8 mouse cellular contexts compared by ENCODE assay signal in genomic region chr12:99757754-99758526, GRCm38 (mm10).
DNase-seq lines count a peak whose midpoint lies in the region; ATAC-seq and TF ChIP-seq lines count a peak whose summit lies in the region.

No protein-coding gene starts in this region.

- H3K4me1 ChIP-seq in forebrain, embryonic 16.5 days (replicated peaks; ENCODE audit: control insufficient read depth, insufficient read depth, low read length) = peaks cover 23% of the 10 kb centered on the region
- H3K4me1 ChIP-seq in lung, embryonic 14.5 days (ENCODE audit: insufficient read depth) = 0 out of 2 replicates have a peak, but pooled peaks cover 3% of the 10 kb centered on the region

- H3K27me3 ChIP-seq in forebrain, embryonic 16.5 days (replicated peaks; ENCODE audit: control insufficient read depth, insufficient read depth, low read length) = no peaks in the 10 kb centered on the region
- no peaks in the 10 kb centered on the region; the same call in 1 of the 2 replicates for H3K27me3 ChIP-seq in lung, embryonic 14.5 days (ENCODE audit: insufficient read depth, low read length)

- peak; percentile 17 to 37 for DNase-seq in left cerebral cortex, postnatal 14 days (ENCODE audit: low spot score in 2 of 2)
- no peak for DNase-seq in left cerebral cortex, adult 18-20 months (ENCODE audit: low spot score in 2 of 2)
- DNase-seq in lung, embryonic 14.5 days = peak; percentile 56
- DNase-seq in skeletal muscle tissue, adult 2 months (ENCODE audit: low read depth, low spot score) = peak; percentile 26
- no peak for DNase-seq in thymus, postnatal 4 days
- no peak for DNase-seq in right cerebral cortex, postnatal 25 days
- no peak for DNase-seq in right cerebral cortex, postnatal 36 days (ENCODE audit: low spot score in 2 of 2)

- H3K4me2 ChIP-seq in forebrain, embryonic 16.5 days (ENCODE audit: low read length) = peak overlapping the region; percentile 49
- peak overlapping the region; percentile 31 for H3K4me2 ChIP-seq in lung, embryonic 14.5 days

- no peak for TF ChIP-seq CTCF in lung, embryonic 14.5 days (IDR thresholded peaks at IDR 0.05; ENCODE audit: low read depth)

- peak; percentile 84 for ATAC-seq in forebrain, embryonic 16.5 days
- peak; percentile 81 for ATAC-seq in lung, embryonic 14.5 days (ENCODE audit: insufficient read depth)

- H3K9ac ChIP-seq in forebrain, embryonic 16.5 days (replicated peaks; ENCODE audit: low read depth, low read length) = peak overlapping the region; percentile 25; the same call in 1 of the 2 replicates
- H3K9ac ChIP-seq in lung, embryonic 14.5 days = no peak overlapping the region

- intact Hi-C loops in left cerebral cortex, postnatal 14 days (cut with DNase I) = no loop called here

- 35% methylated on average over 15 of the region's 15 CpGs for WGBS in forebrain, embryonic 16.5 days
- 49% methylated on average over 15 of the region's 15 CpGs for WGBS in lung, embryonic 14.5 days

- peak overlapping the region; percentile 47; the same call in 1 of the 2 replicates for H3K27ac ChIP-seq in forebrain, embryonic 16.5 days (ENCODE audit: low read length)
- peak overlapping the region; percentile 55; the same call in 1 of the 2 replicates for H3K27ac ChIP-seq in lung, embryonic 14.5 days (ENCODE audit: low read depth)

- no peaks in the 10 kb centered on the region for H3K9me3 ChIP-seq in forebrain, embryonic 16.5 days (ENCODE audit: control insufficient read depth, low read length)
- H3K9me3 ChIP-seq in lung, embryonic 14.5 days (ENCODE audit: low read depth, low read length) = no peaks in the 10 kb centered on the region

- no peaks in the 10 kb centered on the region for H3K36me3 ChIP-seq in forebrain, embryonic 16.5 days (ENCODE audit: control insufficient read depth, insufficient read depth)
- no peaks in the 10 kb centered on the region for H3K36me3 ChIP-seq in lung, embryonic 14.5 days (ENCODE audit: insufficient read depth)

- peak overlapping the region; percentile 13 for H3K4me3 ChIP-seq in forebrain, embryonic 16.5 days (replicated peaks; ENCODE audit: low read length)
- H3K4me3 ChIP-seq in lung, embryonic 14.5 days (ENCODE audit: low read depth, low read length) = no peak overlapping the region

Comparison
In these comparisons a context has a peak if more than half of its experiments do, and no peak if none do; other contexts are left out.
1. DNase-seq: peak in left cerebral cortex, postnatal 14 days (2 of 2), lung, embryonic 14.5 days (single experiment) and skeletal muscle tissue, adult 2 months (single experiment); none in left cerebral cortex, adult 18-20 months (0 of 2), thymus, postnatal 4 days (single experiment), right cerebral cortex, postnatal 25 days (single experiment) and right cerebral cortex, postnatal 36 days (0 of 2).